Mouse (Mus musculus) embryo, embryonic 11.5 days (tissue): ENCODE measurements around the gene Crygs.

ENCODE experiments used
- DNase-seq: peaks from one replicate; pipeline ENCODE4 v3.0.0-alpha.2; 2012; ENCODE audit warnings: low read depth, low spot score

The Crygs gene

GRCm38 (mm10) chr16:22811477-22811876, at the start of gene Crygs:
Crygs (minus strand) TSS chr16:22811577.
- DNase-seq, result no peak

- peak; percentile 98 for DNase-seq
Observed at GRCm38 (mm10) chr16:22857431-22858113, 46.2 kb upstream of the Crygs start, which contains the start of the genes Tbccd1 and Dnajb11. Tbccd1 (minus strand) TSS chr16:22857669. Dnajb11 (plus strand) TSS chr16:22857845.

- no peak for DNase-seq
Observed at GRCm38 (mm10) chr16:22856773-22857172, 45.4 kb upstream of the Crygs start.

- no peak for DNase-seq
Observed at GRCm38 (mm10) chr16:22852709-22853108, 41.3 kb upstream of the Crygs start.

GRCm38 (mm10) chr16:22848331-22848730, 37.0 kb upstream of the Crygs start:
- DNase-seq, result no peak

- no peak for DNase-seq
Observed at GRCm38 (mm10) chr16:22847686-22848085, 36.3 kb upstream of the Crygs start.

- DNase-seq, result no peak
Observed at GRCm38 (mm10) chr16:22845481-22845880, 34.1 kb upstream of the Crygs start.

GRCm38 (mm10) chr16:22844834-22845233, 33.5 kb upstream of the Crygs start:
- DNase-seq, result no peak

- DNase-seq, result peak; percentile 64
Observed at GRCm38 (mm10) chr16:22844061-22844801, 32.9 kb upstream of the Crygs start.

GRCm38 (mm10) chr16:22842871-22843270, 31.5 kb upstream of the Crygs start:
- DNase-seq, result no peak

- DNase-seq, result no peak
Observed at GRCm38 (mm10) chr16:22839146-22839857, 27.9 kb upstream of the Crygs start.

GRCm38 (mm10) chr16:22832932-22833525, 21.7 kb upstream of the Crygs start:
- no peak for DNase-seq

GRCm38 (mm10) chr16:22820731-22821130, 9.4 kb upstream of the Crygs start:
- no peak for DNase-seq

- DNase-seq, result no peak
Observed at GRCm38 (mm10) chr16:22807468-22808070, 3.8 kb downstream of the Crygs start.

- no peak for DNase-seq
Observed at GRCm38 (mm10) chr16:22802786-22803185, 8.6 kb downstream of the Crygs start.

GRCm38 (mm10) chr16:22800849-22801109, 10.6 kb downstream of the Crygs start:
- no peak for DNase-seq

- DNase-seq, result no peak
Observed at GRCm38 (mm10) chr16:22800026-22800848, 11.1 kb downstream of the Crygs start.

GRCm38 (mm10) chr16:22798520-22798919, 12.9 kb downstream of the Crygs start:
- DNase-seq, result no peak

GRCm38 (mm10) chr16:22797521-22797920, 13.9 kb downstream of the Crygs start:
- DNase-seq, result no peak

GRCm38 (mm10) chr16:22795497-22795896, 15.9 kb downstream of the Crygs start:
- DNase-seq, result no peak

GRCm38 (mm10) chr16:22791235-22791634, 20.1 kb downstream of the Crygs start:
- DNase-seq, result no peak
